Mouse (Mus musculus): Measurements from ENCODE around the gene Fzd9. TPM values are rescaled to one million over a fixed set of nuclear protein-coding genes. Genes with fewer than 3 reads are reported as not detected.
A peak's percentile ranks its signal among the peaks of the same experiment; 100 is the strongest.

Gene Fzd9
- 1.7 and 2.0 TPM in 2 replicates for polyA plus RNA-seq (2015; fragmentation: Nextera tagmentation; extraction: Ambion mirVana)

DNA sequence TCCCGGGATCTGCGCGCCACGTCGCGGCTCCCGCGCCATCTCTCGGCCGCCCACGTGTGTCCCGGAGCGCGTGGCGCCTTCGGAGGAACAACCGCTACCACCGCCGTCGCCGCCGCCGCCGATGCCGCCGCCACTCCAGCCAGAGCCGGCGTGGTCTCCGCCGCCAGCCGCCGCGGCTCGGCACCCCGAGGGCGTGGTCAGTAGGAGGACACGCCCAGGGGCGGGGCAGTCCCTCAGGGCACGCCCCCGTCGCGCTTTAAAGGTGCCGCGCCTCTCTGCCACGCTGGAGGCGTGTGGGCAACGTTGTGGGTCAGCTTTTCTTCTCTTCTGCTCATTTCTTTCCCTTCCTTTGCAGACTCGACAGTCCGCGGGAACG is at the start of gene Fzd9:
TSS of gene Fzd9 (minus strand) at position 152 of the 376 bp plus-strand sequence.
- Histone ChIP-seq H3K9ac (peak within 1 kb of the TSS; percentile 47), H3K27me3 (peaks cover 25% of the 10 kb centered on the region), H3K27ac (no peak within 1 kb of the TSS), H3K9me3 (replicated peaks) (no peaks in the 10 kb centered on the region), H3K4me1 (peaks cover 28% of the 10 kb centered on the region), H3K4me3 (replicated peaks) (peak within 1 kb of the TSS; percentile 57), H3K36me3 (peaks cover 13% of the 10 kb centered on the region), H3K4me2 (peak within 1 kb of the TSS; percentile 99)
- WGBS = under 1% methylated on average over 50 of the region's 51 CpGs
- peak; percentile 86 for ATAC-seq (replicated peaks; ENCODE audit: low FRiP score)

- Histone ChIP-seq H3K4me3 (replicated peaks) (no peak overlapping the region), H3K9ac (no peak overlapping the region), H3K4me2 (no peak overlapping the region), H3K4me1 (no peaks in the 10 kb centered on the region), H3K27ac (no peak overlapping the region), H3K27me3 (0 out of 2 replicates have a peak, but pooled peaks cover 2% of the 10 kb centered on the region), H3K9me3 (replicated peaks) (no peaks in the 10 kb centered on the region), H3K36me3 (no peaks in the 10 kb centered on the region)
- 90% methylated on average over 2 of the region's 2 CpGs for WGBS
- no peak for ATAC-seq (replicated peaks; ENCODE audit: low FRiP score)
Observed at GRCm38 (mm10) chr5:135292001-135292400, 41.0 kb upstream of the Fzd9 start.

- WGBS = 50% methylated on average over 4 of the region's 4 CpGs
Observed at GRCm38 (mm10) chr5:135291193-135291592, 40.2 kb upstream of the Fzd9 start.

DNA sequence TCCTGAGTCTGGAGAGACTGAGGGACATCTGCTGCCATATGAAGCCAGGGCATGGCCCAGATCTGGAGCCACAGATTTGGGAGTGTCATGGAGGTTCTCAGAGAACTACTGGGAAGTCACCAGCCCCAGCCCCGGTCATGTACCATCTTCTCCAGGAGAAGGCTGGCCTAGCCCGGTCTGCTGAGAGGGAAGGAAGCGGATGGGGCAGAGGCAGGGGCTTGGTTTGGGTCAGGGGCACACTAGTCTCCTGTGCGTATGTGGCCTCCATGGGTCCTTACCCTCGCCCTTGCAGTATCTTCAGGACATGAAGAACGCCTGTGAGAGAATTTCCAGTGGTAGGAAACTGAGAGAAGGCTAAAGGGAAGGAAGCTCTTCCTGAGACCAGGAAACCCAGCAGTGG is 39.7 kb upstream of the Fzd9 start:
- Histone ChIP-seq H3K9me3 (replicated peaks) (no peaks in the 10 kb centered on the region), H3K9ac (no peak overlapping the region), H3K4me2 (no peak overlapping the region), H3K4me3 (replicated peaks) (no peak overlapping the region), H3K27ac (no peak overlapping the region), H3K36me3 (no peaks in the 10 kb centered on the region), H3K27me3 (0 out of 2 replicates have a peak, but pooled peaks cover 3% of the 10 kb centered on the region), H3K4me1 (no peaks in the 10 kb centered on the region)
- WGBS = 79% methylated on average over 6 of the region's 6 CpGs
- no peak for ATAC-seq (replicated peaks; ENCODE audit: low FRiP score)

More at GRCm38 (mm10) chr5:135291193-135291592, 40.2 kb upstream of the Fzd9 start:
- Histone ChIP-seq H3K4me2 (no peak overlapping the region), H3K9ac (no peak overlapping the region), H3K4me1 (no peaks in the 10 kb centered on the region), H3K9me3 (replicated peaks) (no peaks in the 10 kb centered on the region), H3K27me3 (0 out of 2 replicates have a peak, but pooled peaks cover 3% of the 10 kb centered on the region), H3K27ac (no peak overlapping the region), H3K36me3 (no peaks in the 10 kb centered on the region), H3K4me3 (replicated peaks) (no peak overlapping the region)
- no peak for ATAC-seq (replicated peaks; ENCODE audit: low FRiP score)

- Histone ChIP-seq H3K4me2 (no peak overlapping the region), H3K4me1 (no peaks in the 10 kb centered on the region), H3K27ac (no peak overlapping the region), H3K9ac (no peak overlapping the region), H3K9me3 (replicated peaks) (no peaks in the 10 kb centered on the region), H3K4me3 (replicated peaks) (no peak overlapping the region), H3K36me3 (no peaks in the 10 kb centered on the region), H3K27me3 (0 out of 2 replicates have a peak, but pooled peaks cover 3% of the 10 kb centered on the region)
- WGBS = 79% methylated on average over 5 of the region's 5 CpGs
- ATAC-seq (replicated peaks; ENCODE audit: low FRiP score) = no peak
Observed at GRCm38 (mm10) chr5:135286926-135287325, 35.9 kb upstream of the Fzd9 start.

GRCm38 (mm10) chr5:135286185-135286584 is 35.2 kb upstream of the Fzd9 start:
- Histone ChIP-seq H3K36me3 (no peaks in the 10 kb centered on the region), H3K27ac (no peak overlapping the region), H3K27me3 (0 out of 2 replicates have a peak, but pooled peaks cover 3% of the 10 kb centered on the region), H3K4me1 (no peaks in the 10 kb centered on the region), H3K4me2 (no peak overlapping the region), H3K9ac (no peak overlapping the region), H3K9me3 (replicated peaks) (no peaks in the 10 kb centered on the region), H3K4me3 (replicated peaks) (no peak overlapping the region)
- 0% methylated on average over 6 of the region's 6 CpGs for WGBS
- peak; percentile 66; the same call in 1 of the 2 replicates for ATAC-seq (replicated peaks; ENCODE audit: low FRiP score)

- Histone ChIP-seq H3K4me1 (no peaks in the 10 kb centered on the region), H3K27me3 (0 out of 2 replicates have a peak, but pooled peaks cover 3% of the 10 kb centered on the region), H3K36me3 (no peaks in the 10 kb centered on the region), H3K4me2 (no peak overlapping the region), H3K27ac (no peak overlapping the region), H3K4me3 (replicated peaks) (no peak overlapping the region), H3K9ac (no peak overlapping the region), H3K9me3 (replicated peaks) (no peaks in the 10 kb centered on the region)
- no peak for ATAC-seq (replicated peaks; ENCODE audit: low FRiP score)
- WGBS = 72% methylated on average over 3 of the region's 3 CpGs
Observed at GRCm38 (mm10) chr5:135285211-135285610, 34.2 kb upstream of the Fzd9 start.

- peaks cover 20% of the 10 kb centered on the region for H3K27me3 ChIP-seq
- no peak for ATAC-seq (replicated peaks; ENCODE audit: low FRiP score)
- no peaks in the 10 kb centered on the region for H3K36me3 ChIP-seq
- H3K4me3 ChIP-seq (replicated peaks) = no peak overlapping the region
- no peaks in the 10 kb centered on the region for H3K9me3 ChIP-seq (replicated peaks)
- WGBS = 83% methylated on average over 9 of the region's 9 CpGs
- no peak overlapping the region for H3K9ac ChIP-seq
- peaks cover 10% of the 10 kb centered on the region for H3K4me1 ChIP-seq
- H3K4me2 ChIP-seq = no peak overlapping the region
- H3K27ac ChIP-seq = no peak overlapping the region
Observed at GRCm38 (mm10) chr5:135280226-135280625, 29.2 kb upstream of the Fzd9 start.

GRCm38 (mm10) chr5:135276597-135276996 is 25.6 kb upstream of the Fzd9 start:
- Histone ChIP-seq H3K27ac (no peak overlapping the region), H3K4me2 (peak overlapping the region; percentile 61), H3K9me3 (replicated peaks) (no peaks in the 10 kb centered on the region), H3K36me3 (no peaks in the 10 kb centered on the region), H3K9ac (peak overlapping the region; percentile 33), H3K4me1 (peaks cover 17% of the 10 kb centered on the region), H3K4me3 (replicated peaks) (peak overlapping the region; percentile 32), H3K27me3 (peaks cover 23% of the 10 kb centered on the region)
- no peak for ATAC-seq (replicated peaks; ENCODE audit: low FRiP score)
- 7% methylated on average over 36 of the region's 36 CpGs for WGBS

GRCm38 (mm10) chr5:135274663-135275396 is 23.8 kb upstream of the Fzd9 start:
- 0 out of 2 replicates have a peak overlapping the region, but pooled peaks have one; percentile 2 for H3K4me3 ChIP-seq (replicated peaks)
- no peaks in the 10 kb centered on the region for H3K36me3 ChIP-seq
- H3K27me3 ChIP-seq = peaks cover 23% of the 10 kb centered on the region
- WGBS = 26% methylated on average over 15 of the region's 15 CpGs
- no peak overlapping the region for H3K27ac ChIP-seq
- H3K9me3 ChIP-seq (replicated peaks) = no peaks in the 10 kb centered on the region
- peak overlapping the region; percentile 35 for H3K4me2 ChIP-seq
- peaks cover 17% of the 10 kb centered on the region for H3K4me1 ChIP-seq
- no peak for ATAC-seq (replicated peaks; ENCODE audit: low FRiP score)
- H3K9ac ChIP-seq = no peak overlapping the region

GRCm38 (mm10) chr5:135271563-135272165 is 20.6 kb upstream of the Fzd9 start:
- H3K9ac ChIP-seq = no peak overlapping the region
- H3K4me2 ChIP-seq = no peak overlapping the region
- ATAC-seq (replicated peaks; ENCODE audit: low FRiP score) = no peak
- no peak overlapping the region for H3K4me3 ChIP-seq (replicated peaks)
- no peaks in the 10 kb centered on the region for H3K36me3 ChIP-seq
- WGBS = 75% methylated on average over 12 of the region's 12 CpGs
- H3K27me3 ChIP-seq = peaks cover 13% of the 10 kb centered on the region
- no peak overlapping the region for H3K27ac ChIP-seq
- H3K9me3 ChIP-seq (replicated peaks) = no peaks in the 10 kb centered on the region
- H3K4me1 ChIP-seq = peaks cover 22% of the 10 kb centered on the region

DNA sequence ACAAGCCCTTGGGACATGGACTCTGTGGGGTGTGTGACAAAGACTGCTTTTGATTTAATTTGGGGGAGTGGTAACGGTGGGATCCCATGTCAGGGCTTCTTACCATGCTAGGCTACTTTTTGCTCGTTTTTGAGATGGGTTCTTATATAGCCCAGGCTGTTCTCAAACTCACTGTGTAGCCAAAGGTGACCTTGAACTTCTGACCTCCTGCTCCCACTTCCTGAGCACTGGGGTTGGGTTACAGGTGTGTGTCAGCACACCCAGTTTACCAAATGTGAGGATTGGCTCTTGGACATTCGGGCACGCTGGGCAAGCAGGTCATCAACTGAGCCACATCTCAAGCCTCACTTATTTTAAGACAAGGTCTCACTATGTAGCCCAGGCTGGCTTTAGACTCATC is 19.3 kb upstream of the Fzd9 start:
- peaks cover 14% of the 10 kb centered on the region for H3K4me1 ChIP-seq

More for the DNA sequence above, 19.3 kb upstream of the Fzd9 start:
- no peak for ATAC-seq (replicated peaks; ENCODE audit: low FRiP score)
- WGBS = 70% methylated on average over 4 of the region's 4 CpGs
- Histone ChIP-seq H3K9ac (no peak overlapping the region), H3K36me3 (no peaks in the 10 kb centered on the region), H3K9me3 (replicated peaks) (no peaks in the 10 kb centered on the region), H3K4me2 (no peak overlapping the region), H3K4me3 (replicated peaks) (no peak overlapping the region), H3K27me3 (0 out of 2 replicates have a peak, but pooled peaks cover 3% of the 10 kb centered on the region), H3K27ac (no peak overlapping the region)
